Mouse (Mus musculus) lung, embryonic 14.5 days (tissue): Measurements from ENCODE around the gene Cd9. TPM values are rescaled to one million over a fixed set of nuclear protein-coding genes. Genes with fewer than 3 reads are reported as not detected.
A peak's percentile ranks its signal among the peaks of the same experiment; 100 is the strongest.

Experiments used
- ATAC-seq: fragments of 200-750 bp; cut with Nextera tagmentation; 2 replicates; pipeline ENCODE4 v1.8.0; 2017; ENCODE audit warnings: mild to moderate bottlenecking, moderate TSS enrichment, moderate library complexity; ENCODE audit not compliant: insufficient read depth
- DNase-seq: peaks from one replicate; pipeline ENCODE4 v3.0.0-alpha.2; 2015
- H3K27ac ChIP-seq: fragments of 300-500 bp; sonication (generic); 2 replicates; pipeline ENCODE4 v1.5.1; 2014; ENCODE audit warnings: low read depth, mild to moderate bottlenecking, moderate library complexity
- H3K27me3 ChIP-seq: fragments of 300-500 bp; sonication (generic); 2 replicates; pipeline ENCODE4 v1.6.1; 2014; ENCODE audit warnings: low read length, control low read depth; ENCODE audit not compliant: insufficient read depth
- H3K36me3 ChIP-seq: fragments of 300-500 bp; sonication (generic); 2 replicates; pipeline ENCODE4 v1.6.1; 2014; ENCODE audit warnings: control low read depth; ENCODE audit not compliant: insufficient read depth
- H3K4me1 ChIP-seq: fragments of 300-500 bp; sonication (generic); 2 replicates; pipeline ENCODE4 v1.6.1; 2014; ENCODE audit warnings: antibody characterized with exemption, control low read depth; ENCODE audit not compliant: insufficient read depth
- H3K4me2 ChIP-seq: fragments of 300-500 bp; sonication (generic); 2 replicates; pipeline ENCODE4 v1.6.1; 2014; ENCODE audit warnings: mild to moderate bottlenecking
- H3K4me3 ChIP-seq: fragments of 300-500 bp; sonication (generic); 2 replicates; pipeline ENCODE4 v1.5.1; 2014; ENCODE audit warnings: low read depth, low read length
- H3K9ac ChIP-seq: fragments of 300-500 bp; sonication (generic); 2 replicates; pipeline ENCODE4 v1.6.1; 2014
- H3K9me3 ChIP-seq: fragments of 300-500 bp; sonication (generic); 2 replicates; pipeline ENCODE4 v1.6.1; 2016; ENCODE audit warnings: low read depth, low read length, control low read depth
- CTCF ChIP-seq: IDR thresholded peaks from 2 replicates; pipeline ENCODE4 v1.5.1; 2016; ENCODE audit warnings: antibody characterized with exemption, low read depth
- WGBS: fragments of 180-500 bp; shearing (Covaris S2); extraction: QIAGEN DNeasy Blood & Tissue Kit; methylation state at CpG from one replicate; pipeline ENCODE4 v1.1.7; 2014; 5-methylcytosine and 5-hydroxymethylcytosine counted together
- polyA plus RNA-seq: library from polyadenylated mRNA; unstranded; fragments of >200 nt; fragmentation: Nextera tagmentation; extraction: Ambion mirVana; gene quantifications from 2 replicates; pipeline ENCODE4 v1.2.1, GENCODE M21; 2014

Gene Cd9
- 128 TPM in 2 replicates for polyA plus RNA-seq

DNA sequence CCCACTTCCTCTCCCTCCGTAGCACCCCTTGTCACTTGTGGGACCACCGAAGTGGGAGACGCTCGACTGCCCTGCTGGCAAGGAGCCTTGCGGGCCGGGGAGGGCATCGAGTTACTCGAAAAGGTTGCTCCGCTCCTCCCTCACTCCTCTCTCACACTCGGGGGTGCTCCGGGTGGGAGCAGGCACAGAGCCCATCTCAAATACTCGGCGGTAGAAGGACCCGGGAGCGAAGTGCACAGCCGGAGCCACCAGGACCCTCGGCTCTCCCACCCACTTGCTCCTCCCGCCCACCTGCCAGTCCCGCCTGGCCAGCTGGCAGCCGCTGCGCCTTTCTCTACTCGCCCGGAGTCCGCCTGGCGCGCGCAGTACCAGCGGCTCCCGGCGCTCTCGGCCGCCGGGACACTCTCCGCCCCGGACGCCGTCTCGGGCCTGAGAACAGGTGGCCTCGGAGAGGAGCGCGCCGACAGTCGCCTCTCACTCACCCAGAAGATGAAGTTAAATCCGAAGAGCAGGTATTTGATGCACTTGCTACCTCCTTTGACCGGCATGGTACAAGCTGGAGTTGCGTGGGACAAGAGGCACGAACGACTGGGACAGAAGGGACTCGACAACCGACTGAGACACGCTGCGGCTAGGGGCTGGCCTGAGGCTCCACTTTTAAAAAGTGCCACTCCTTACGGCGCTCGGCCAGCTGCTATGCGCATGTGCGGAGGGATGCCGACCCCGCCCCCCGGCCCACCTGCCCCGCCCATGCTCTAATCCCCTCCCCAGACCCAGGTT lies at the start of gene Cd9:
Gene Cd9, minus strand, starts transcription at position 700 of the 780 bp plus-strand sequence.
- H3K27ac ChIP-seq, result peak within 1 kb of the TSS; percentile 83
- peak within 1 kb of the TSS; percentile 62 for H3K9ac ChIP-seq
- H3K4me2 ChIP-seq, result peak within 1 kb of the TSS; percentile 80
- no peaks in the 10 kb centered on the region for H3K9me3 ChIP-seq
- peaks cover 30% of the 10 kb centered on the region for H3K27me3 ChIP-seq
- WGBS, result under 1% methylated on average over 61 of the region's 61 CpGs
- no peaks in the 10 kb centered on the region for H3K4me1 ChIP-seq
- peak; percentile 88 for ATAC-seq
- peak within 1 kb of the TSS; percentile 64 for H3K4me3 ChIP-seq
- no peaks in the 10 kb centered on the region for H3K36me3 ChIP-seq
- no peak for TF ChIP-seq CTCF
- DNase-seq, result peak; percentile 82

DNA sequence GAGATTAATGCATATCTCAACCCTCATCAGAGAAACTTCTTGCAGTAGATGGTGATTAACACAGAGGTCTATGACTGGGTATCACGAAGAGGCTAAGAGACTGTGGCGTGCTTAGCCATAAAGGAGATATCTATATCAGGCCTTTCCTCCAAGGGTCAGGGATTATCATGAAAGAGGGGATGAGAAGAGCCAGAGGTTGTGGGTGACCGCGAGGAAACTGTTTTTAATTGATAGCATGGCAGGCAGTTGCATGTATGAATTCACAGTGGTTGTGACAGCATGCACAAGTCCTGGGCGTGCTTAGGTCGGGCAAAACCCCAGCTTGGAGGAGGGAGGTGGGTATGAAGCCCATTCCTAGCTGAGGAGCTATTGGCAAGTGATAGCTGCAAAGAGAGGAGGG lies 46.7 kb upstream of the Cd9 start:
- H3K4me2 ChIP-seq, result no peak overlapping the region
- no peaks in the 10 kb centered on the region for H3K9me3 ChIP-seq
- no peak overlapping the region for H3K9ac ChIP-seq
- no peaks in the 10 kb centered on the region for H3K27me3 ChIP-seq
- TF ChIP-seq CTCF, result no peak
- 0 out of 2 replicates have a peak, but pooled peaks cover 4% of the 10 kb centered on the region for H3K4me1 ChIP-seq
- H3K27ac ChIP-seq, result no peak overlapping the region
- no peaks in the 10 kb centered on the region for H3K36me3 ChIP-seq
- no peak for ATAC-seq
- H3K4me3 ChIP-seq, result no peak overlapping the region
- no peak for DNase-seq
- WGBS, result 63% methylated on average over 6 of the region's 6 CpGs

DNA sequence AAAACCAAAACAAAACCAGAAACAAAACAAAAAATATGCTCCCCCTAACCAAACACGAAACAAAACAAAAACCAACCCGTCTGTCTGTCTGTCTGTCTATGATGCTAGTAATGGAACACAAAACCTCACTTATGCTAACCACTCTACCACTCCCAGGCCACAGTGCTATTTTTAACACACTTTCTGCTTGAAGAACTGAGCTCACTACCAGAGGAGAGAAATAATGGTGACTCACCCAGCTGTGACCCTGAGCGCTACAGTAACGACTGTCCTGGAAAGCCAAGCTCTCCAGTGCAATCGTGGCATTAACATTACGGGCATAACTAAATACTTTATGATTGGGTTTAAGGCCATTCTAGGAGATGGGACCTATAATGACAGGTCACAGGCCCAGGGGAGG lies 46.2 kb upstream of the Cd9 start:
- Histone ChIP-seq H3K4me1 (0 out of 2 replicates have a peak, but pooled peaks cover 4% of the 10 kb centered on the region), H3K27me3 (no peaks in the 10 kb centered on the region), H3K27ac (no peak overlapping the region), H3K4me2 (no peak overlapping the region), H3K9me3 (no peaks in the 10 kb centered on the region), H3K9ac (no peak overlapping the region), H3K36me3 (no peaks in the 10 kb centered on the region), H3K4me3 (no peak overlapping the region)
- ATAC-seq (no peak), DNase-seq (no peak)
- TF ChIP-seq CTCF, result no peak
- 82% methylated on average over 6 of the region's 6 CpGs for WGBS

DNA sequence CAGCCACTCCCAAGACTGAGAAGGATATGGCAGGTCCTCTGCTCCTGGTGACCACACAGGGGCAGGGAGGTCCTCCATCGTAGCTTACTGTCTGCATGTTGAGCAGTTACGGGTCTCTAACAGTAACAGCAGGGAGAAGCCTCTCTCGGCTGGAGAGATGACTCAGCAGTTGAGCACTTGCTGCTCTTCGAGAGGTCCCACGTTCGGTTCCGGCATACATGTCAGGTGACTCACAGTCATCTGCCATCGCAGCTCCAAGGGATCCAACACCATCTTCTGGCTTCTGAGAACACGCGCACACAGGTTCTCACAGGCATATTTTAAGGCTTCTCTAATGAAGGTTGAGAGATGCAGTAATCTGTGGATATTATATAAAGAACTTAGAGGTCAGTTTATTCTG lies 45.6 kb upstream of the Cd9 start:
- H3K36me3 ChIP-seq, result no peaks in the 10 kb centered on the region

DNA sequence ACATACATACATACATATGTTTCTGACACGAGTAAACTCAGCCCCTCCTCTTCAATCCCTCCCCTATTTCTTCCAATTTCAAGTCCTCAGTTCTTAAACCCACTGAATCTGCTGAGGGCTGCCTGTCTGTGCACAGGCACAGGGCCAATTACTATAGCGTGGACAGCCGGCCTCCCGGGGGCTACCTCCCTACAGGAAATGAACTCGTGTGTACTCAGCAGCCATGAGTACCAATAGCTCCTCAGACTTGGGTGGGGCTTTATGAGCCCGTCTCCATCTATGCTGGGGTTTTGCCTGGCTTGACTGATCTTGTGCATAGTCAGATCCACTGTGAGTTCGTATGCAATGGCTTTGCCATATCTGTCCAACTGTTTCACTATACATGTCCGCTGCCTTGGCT lies 44.8 kb upstream of the Cd9 start:
- DNase-seq (peak; percentile 44), ATAC-seq (no peak)
- no peaks in the 10 kb centered on the region for H3K27me3 ChIP-seq
- no peak overlapping the region for H3K4me2 ChIP-seq
- H3K36me3 ChIP-seq, result no peaks in the 10 kb centered on the region
- no peaks in the 10 kb centered on the region for H3K9me3 ChIP-seq
- no peak for TF ChIP-seq CTCF
- H3K9ac ChIP-seq, result no peak overlapping the region
- no peak overlapping the region for H3K4me3 ChIP-seq
- WGBS, result 40% methylated on average over 8 of the region's 8 CpGs
- no peak overlapping the region for H3K27ac ChIP-seq
- 0 out of 2 replicates have a peak, but pooled peaks cover 4% of the 10 kb centered on the region for H3K4me1 ChIP-seq

More for the DNA sequence above, 45.6 kb upstream of the Cd9 start:
- no peak overlapping the region for H3K27ac ChIP-seq
- WGBS, result 78% methylated on average over 10 of the region's 10 CpGs
- H3K4me3 ChIP-seq, result no peak overlapping the region
- no peaks in the 10 kb centered on the region for H3K27me3 ChIP-seq
- H3K9ac ChIP-seq, result no peak overlapping the region
- no peak for TF ChIP-seq CTCF
- H3K4me1 ChIP-seq, result 0 out of 2 replicates have a peak, but pooled peaks cover 4% of the 10 kb centered on the region
- no peaks in the 10 kb centered on the region for H3K9me3 ChIP-seq
- DNase-seq, result no peak
- H3K4me2 ChIP-seq, result no peak overlapping the region
- ATAC-seq, result no peak

DNA sequence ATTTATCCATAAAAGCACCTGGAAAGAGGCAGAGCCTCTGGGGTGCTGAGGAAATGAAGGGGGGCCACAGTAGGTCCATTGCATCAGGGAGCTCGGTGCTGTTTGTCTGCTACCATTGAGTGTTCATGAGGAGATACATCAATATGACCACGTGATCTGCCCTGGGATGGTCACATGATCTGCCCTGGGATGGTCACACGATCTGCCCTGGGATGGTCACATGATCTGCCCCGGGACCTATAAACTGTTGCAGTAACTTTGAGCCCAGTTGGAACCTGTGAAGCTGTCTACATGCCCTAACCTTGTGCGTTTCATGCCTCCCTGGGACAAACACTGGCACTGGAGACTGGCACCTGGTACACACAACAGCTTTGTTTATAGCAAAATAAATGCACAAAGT lies 43.9 kb upstream of the Cd9 start:
- Histone ChIP-seq H3K27ac (no peak overlapping the region), H3K36me3 (no peaks in the 10 kb centered on the region), H3K4me3 (no peak overlapping the region), H3K4me1 (0 out of 2 replicates have a peak, but pooled peaks cover 4% of the 10 kb centered on the region), H3K4me2 (no peak overlapping the region), H3K9ac (no peak overlapping the region), H3K27me3 (no peaks in the 10 kb centered on the region), H3K9me3 (no peaks in the 10 kb centered on the region)
- TF ChIP-seq CTCF, result no peak
- WGBS, result 80% methylated on average over 5 of the region's 5 CpGs
- DNase-seq, result no peak
- ATAC-seq, result no peak

DNA sequence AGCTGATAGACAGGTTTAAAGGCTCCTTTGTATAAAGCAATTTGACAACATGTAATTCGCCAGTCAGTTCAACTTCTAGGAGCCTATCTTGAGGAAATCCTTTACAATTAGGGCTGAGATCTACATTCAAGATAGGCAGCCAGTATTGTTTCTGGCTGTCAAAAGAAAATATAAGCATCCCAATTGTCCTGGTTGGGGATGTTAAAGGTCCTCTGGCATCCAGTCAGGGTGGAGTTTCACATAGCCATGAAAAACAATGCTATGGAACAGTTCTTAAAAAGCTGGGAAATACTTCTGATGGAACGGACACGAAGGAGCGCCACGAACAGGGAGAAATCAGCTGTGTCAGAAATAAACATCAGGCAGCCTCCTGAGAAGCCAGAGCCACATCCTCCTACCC lies 40.4 kb upstream of the Cd9 start:
- no peak for ATAC-seq
- 69% methylated on average over 5 of the region's 5 CpGs for WGBS

More for the DNA sequence above, 40.4 kb upstream of the Cd9 start:
- H3K4me3 ChIP-seq, result no peak overlapping the region
- H3K27me3 ChIP-seq, result no peaks in the 10 kb centered on the region
- no peak overlapping the region for H3K9ac ChIP-seq
- H3K9me3 ChIP-seq, result no peaks in the 10 kb centered on the region
- H3K27ac ChIP-seq, result no peak overlapping the region; the same call in 1 of the 2 replicates
- no peak overlapping the region for H3K4me2 ChIP-seq
- no peaks in the 10 kb centered on the region for H3K36me3 ChIP-seq
- H3K4me1 ChIP-seq, result 0 out of 2 replicates have a peak, but pooled peaks cover 4% of the 10 kb centered on the region
- no peak for TF ChIP-seq CTCF
- DNase-seq, result no peak
